Mouse (Mus musculus) brown adipose tissue, adult 24 weeks (tissue): ENCODE measurements around the gene Tyrp1. TPM values are rescaled to one million over a fixed set of nuclear protein-coding genes. Genes with fewer than 3 reads are reported as not detected.

Experiments used
- H3K27ac ChIP-seq: fragments of 200-500 bp; replicated peaks from 2 replicates; pipeline ENCODE4 v1.5.1; 2012; ENCODE audit warnings: low read depth, mild to moderate bottlenecking, low read length
- H3K4me1 ChIP-seq: fragments of 200-500 bp; 2 replicates; pipeline ENCODE4 v1.6.1; 2012; ENCODE audit warnings: low read length, mixed read lengths; ENCODE audit not compliant: control insufficient read depth, insufficient read depth, insufficient read length
- H3K4me3 ChIP-seq: fragments of 200-500 bp; 2 replicates; pipeline ENCODE4 v1.5.1; 2012; ENCODE audit warnings: low read depth, mild to moderate bottlenecking, low read length, moderate library complexity; ENCODE audit not compliant: insufficient read depth
- polyA plus RNA-seq: library from polyadenylated mRNA; stranded (reverse); fragments of >200 nt; gene quantifications from 2 replicates; pipeline ENCODE4 v1.2.4, GENCODE M21; 2012; ENCODE audit not compliant: missing spikeins, insufficient read depth, insufficient read length

The Tyrp1 gene
- polyA plus RNA-seq, 1 experiment = not detected

GRCm38 (mm10) chr4:80872847-80873644 lies 39.1 kb downstream of the Tyrp1 start:
- Histone ChIP-seq H3K4me3 (no peak overlapping the region), H3K27ac (no peak overlapping the region), H3K4me1 (0 out of 2 replicates have a peak, but pooled peaks cover 3% of the 10 kb centered on the region)

GRCm38 (mm10) chr4:80874121-80874859 lies 40.4 kb downstream of the Tyrp1 start:
- no peak overlapping the region for H3K4me3 ChIP-seq
- 0 out of 2 replicates have a peak, but pooled peaks cover 3% of the 10 kb centered on the region for H3K4me1 ChIP-seq
- no peak overlapping the region for H3K27ac ChIP-seq

- Histone ChIP-seq H3K4me3 (no peak overlapping the region), H3K4me1 (0 out of 2 replicates have a peak, but pooled peaks cover 3% of the 10 kb centered on the region), H3K27ac (no peak overlapping the region)
These were observed 41.1 kb downstream of the Tyrp1 start for GRCm38 (mm10) chr4:80875055-80875454.

- Histone ChIP-seq H3K27ac (no peak overlapping the region), H3K4me3 (no peak overlapping the region), H3K4me1 (no peaks in the 10 kb centered on the region)
These were observed 48.2 kb downstream of the Tyrp1 start for GRCm38 (mm10) chr4:80881996-80882599.

GRCm38 (mm10) chr4:80886631-80887030 lies 52.7 kb downstream of the Tyrp1 start:
- H3K4me1 ChIP-seq = no peaks in the 10 kb centered on the region
- no peak overlapping the region for H3K4me3 ChIP-seq
- H3K27ac ChIP-seq = no peak overlapping the region

GRCm38 (mm10) chr4:80891004-80891403 lies 57.1 kb downstream of the Tyrp1 start:
- no peak overlapping the region for H3K4me3 ChIP-seq
- H3K4me1 ChIP-seq = no peaks in the 10 kb centered on the region
- no peak overlapping the region for H3K27ac ChIP-seq

- Histone ChIP-seq H3K4me1 (no peaks in the 10 kb centered on the region), H3K27ac (no peak overlapping the region), H3K4me3 (no peak overlapping the region)
These were observed 61.5 kb downstream of the Tyrp1 start for GRCm38 (mm10) chr4:80895278-80895894.

Other genes with a start within 250 kb of the Tyrp1 start
- gene Lurap1l, start 76.5 kb downstream of the Tyrp1 start, polyA plus RNA-seq = 1.6 and 2.0 TPM in 2 replicates